Mouse (Mus musculus) intestine, embryonic 16.5 days (tissue): Measurements from ENCODE around the gene Ttc24. TPM values are rescaled to one million over a fixed set of nuclear protein-coding genes. Genes with fewer than 3 reads are reported as not detected.

ENCODE experiments used
- ATAC-seq: fragments of 200-750 bp; cut with Nextera tagmentation; 2 replicates; pipeline ENCODE4 v1.8.0; 2017; ENCODE audit warnings: moderate TSS enrichment, moderate library complexity
- H3K27ac ChIP-seq: fragments of 300-500 bp; sonication (generic); 2 replicates; pipeline ENCODE4 v1.5.1; 2014; ENCODE audit warnings: mild to moderate bottlenecking, low read length
- H3K27me3 ChIP-seq: fragments of 300-500 bp; sonication (generic); replicated peaks from 2 replicates; pipeline ENCODE4 v1.6.1; 2014; ENCODE audit warnings: low read length, control low read depth, mixed read lengths; ENCODE audit not compliant: control insufficient read depth, insufficient read depth
- H3K36me3 ChIP-seq: fragments of 300-500 bp; sonication (generic); 2 replicates; pipeline ENCODE4 v1.6.1; 2014; ENCODE audit warnings: low read length, control low read depth; ENCODE audit not compliant: control insufficient read depth, insufficient read depth
- H3K4me1 ChIP-seq: fragments of 300-500 bp; sonication (generic); 2 replicates; pipeline ENCODE4 v1.6.1; 2014; ENCODE audit warnings: low read length, control low read depth, mixed read lengths; ENCODE audit not compliant: control insufficient read depth, insufficient read depth
- H3K4me2 ChIP-seq: fragments of 300-500 bp; sonication (generic); 2 replicates; pipeline ENCODE4 v1.6.1; 2014; ENCODE audit warnings: low read depth, low read length, control low read depth
- H3K4me3 ChIP-seq: fragments of 300-500 bp; sonication (generic); 2 replicates; pipeline ENCODE4 v1.5.1; 2014; ENCODE audit warnings: mild to moderate bottlenecking, low read length
- H3K9ac ChIP-seq: fragments of 300-500 bp; sonication (generic); 2 replicates; pipeline ENCODE4 v1.6.1; 2014; ENCODE audit warnings: low read depth, low read length
- H3K9me3 ChIP-seq: fragments of 300-500 bp; sonication (generic); 2 replicates; pipeline ENCODE4 v1.6.1; 2016; ENCODE audit warnings: low read length, control low read depth; ENCODE audit not compliant: control insufficient read depth
- WGBS: fragments of 180-500 bp; shearing (Covaris S2); extraction: QIAGEN DNeasy Blood & Tissue Kit; methylation state at CpG from one replicate; pipeline ENCODE4 v1.1.7; 2014; 5-methylcytosine and 5-hydroxymethylcytosine counted together
- polyA plus RNA-seq: library from polyadenylated mRNA; unstranded; fragments of >200 nt; fragmentation: Nextera tagmentation; extraction: Ambion mirVana; gene quantifications from 2 replicates; pipeline ENCODE4 v1.2.1, GENCODE M21; 2015

The Ttc24 gene
- polyA plus RNA-seq, 1 experiment from 2014 or later, result not detected

DNA sequence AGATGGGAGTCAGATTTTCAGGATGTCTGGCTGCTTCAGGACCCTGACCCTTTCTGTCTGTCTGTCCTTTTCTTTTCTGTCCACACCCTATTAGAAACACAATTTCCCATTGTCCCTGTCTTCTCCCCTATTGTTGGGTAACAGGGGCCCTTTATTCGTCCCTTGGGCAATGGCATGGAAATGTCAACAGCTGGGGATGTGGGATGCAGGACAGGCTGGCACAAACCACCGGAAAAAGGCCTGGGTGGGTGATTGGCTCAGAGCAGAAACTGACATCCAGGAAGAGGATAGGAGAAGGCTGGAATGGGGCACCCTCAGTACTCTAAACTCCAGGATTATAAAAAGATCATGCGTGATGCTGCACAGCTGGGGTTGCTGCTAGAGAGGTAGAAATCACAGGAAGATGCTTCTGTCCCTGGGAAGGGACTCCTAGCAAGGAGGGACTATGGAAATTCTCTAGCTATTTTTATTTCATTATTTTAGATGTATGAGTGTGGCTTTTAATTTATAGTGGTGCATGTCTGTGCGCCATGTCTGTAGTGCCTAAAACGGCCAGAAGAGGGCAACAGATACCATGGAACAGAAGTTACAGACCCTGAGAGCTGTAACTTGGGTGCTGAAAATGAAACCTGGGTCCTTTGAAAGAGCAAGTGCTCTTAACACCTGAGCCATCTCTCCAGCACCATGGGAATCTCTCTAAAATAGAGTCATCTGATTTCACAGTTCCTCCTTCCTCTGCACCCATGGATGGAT is 50.5 kb downstream of the Ttc24 start, which contains the start of gene Hapln2:
Gene Hapln2, minus strand, starts transcription at position 150 of the 753 bp plus-strand sequence.
- Histone ChIP-seq H3K4me3 (no peak within 1 kb of the TSS), H3K36me3 (no peaks in the 10 kb centered on the region), H3K9me3 (peaks cover 5% of the 10 kb centered on the region; the same call in 1 of the 2 replicates), H3K9ac (no peak within 1 kb of the TSS), H3K27me3 (peaks cover 59% of the 10 kb centered on the region), H3K4me1 (peaks cover 11% of the 10 kb centered on the region), H3K27ac (no peak within 1 kb of the TSS), H3K4me2 (no peak within 1 kb of the TSS)
- WGBS, result 53% methylated on average over 5 of the region's 5 CpGs
- ATAC-seq, result no peak

DNA sequence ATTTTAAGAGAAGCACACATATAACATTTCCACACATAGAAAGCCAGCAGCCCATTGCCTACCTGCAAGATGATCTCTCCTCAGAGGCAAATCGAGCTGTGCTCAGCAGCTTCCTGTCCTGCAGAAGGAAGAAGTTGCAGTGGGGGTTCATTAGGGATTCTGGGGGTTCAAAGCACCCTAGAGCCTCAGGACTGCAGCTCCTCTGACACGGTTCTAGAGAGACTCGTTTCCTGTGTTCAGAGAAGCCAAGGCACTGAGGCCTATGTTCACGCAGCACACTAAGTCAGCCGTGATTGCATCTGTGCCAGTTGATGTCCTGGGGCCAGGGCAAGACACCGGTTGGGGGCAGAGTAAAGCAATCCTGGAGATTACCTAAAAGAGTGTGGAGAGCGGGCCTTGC is 51.3 kb downstream of the Ttc24 start:
- peaks cover 59% of the 10 kb centered on the region for H3K27me3 ChIP-seq
- H3K27ac ChIP-seq, result no peak overlapping the region
- ATAC-seq, result no peak
- no peak overlapping the region for H3K9ac ChIP-seq
- no peak overlapping the region for H3K4me3 ChIP-seq
- WGBS, result 64% methylated on average over 7 of the region's 7 CpGs
- H3K4me2 ChIP-seq, result no peak overlapping the region
- peaks cover 14% of the 10 kb centered on the region for H3K4me1 ChIP-seq
- H3K36me3 ChIP-seq, result no peaks in the 10 kb centered on the region
- H3K9me3 ChIP-seq, result peaks cover 5% of the 10 kb centered on the region; the same call in 1 of the 2 replicates

DNA sequence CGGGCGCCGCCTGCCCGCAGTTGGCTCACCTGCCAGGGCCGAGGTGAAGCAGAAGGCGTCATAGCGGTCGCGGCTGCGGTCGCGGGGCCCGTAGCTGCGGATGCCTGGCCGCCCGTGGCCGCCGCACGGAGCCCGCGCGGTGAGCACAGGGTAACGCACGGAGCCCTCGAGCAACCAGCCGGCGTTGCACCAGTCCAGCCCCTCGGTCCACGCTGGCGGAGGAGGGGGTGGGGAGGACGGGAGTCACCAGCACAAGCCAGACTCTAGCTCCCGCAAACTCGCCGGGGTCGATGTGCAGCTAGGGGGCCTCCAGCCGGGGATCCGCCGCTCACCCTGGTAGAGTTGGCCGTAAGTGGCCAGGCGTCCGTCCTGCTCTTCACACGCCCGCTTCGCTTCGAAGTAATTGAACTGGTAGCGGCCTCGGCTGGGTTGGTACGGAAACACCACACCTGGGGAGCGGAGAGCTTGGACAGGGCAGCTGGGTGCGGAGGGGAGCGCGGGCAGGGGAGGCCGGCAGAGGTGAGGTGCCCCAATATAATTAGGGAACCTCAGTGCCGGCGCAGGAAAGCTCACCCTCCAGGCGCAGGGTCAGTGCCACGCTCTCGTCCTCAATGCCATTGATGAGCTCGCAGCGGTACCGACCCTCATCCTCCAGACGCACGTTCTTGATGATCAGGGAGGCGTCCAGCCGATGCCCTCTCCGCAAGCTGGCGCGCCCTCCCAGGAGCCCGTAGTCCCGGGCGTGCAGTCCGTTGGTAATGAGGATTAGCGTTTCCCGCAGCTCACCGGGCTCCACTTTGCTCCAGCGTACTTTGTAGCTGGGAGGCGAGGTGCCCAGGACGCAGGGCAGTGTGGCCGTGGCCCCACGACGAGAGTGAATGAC is 54.7 kb downstream of the Ttc24 start:
- ATAC-seq, result peak; percentile 66; the same call in 1 of the 2 replicates
- Histone ChIP-seq H3K4me3 (peak overlapping the region; percentile 69), H3K27ac (no peak overlapping the region), H3K36me3 (no peaks in the 10 kb centered on the region), H3K9ac (peak overlapping the region; percentile 56), H3K27me3 (peaks cover 49% of the 10 kb centered on the region), H3K9me3 (peaks cover 5% of the 10 kb centered on the region; the same call in 1 of the 2 replicates), H3K4me2 (peak overlapping the region; percentile 100), H3K4me1 (peaks cover 14% of the 10 kb centered on the region)
- under 1% methylated on average over 81 of the region's 81 CpGs for WGBS

DNA sequence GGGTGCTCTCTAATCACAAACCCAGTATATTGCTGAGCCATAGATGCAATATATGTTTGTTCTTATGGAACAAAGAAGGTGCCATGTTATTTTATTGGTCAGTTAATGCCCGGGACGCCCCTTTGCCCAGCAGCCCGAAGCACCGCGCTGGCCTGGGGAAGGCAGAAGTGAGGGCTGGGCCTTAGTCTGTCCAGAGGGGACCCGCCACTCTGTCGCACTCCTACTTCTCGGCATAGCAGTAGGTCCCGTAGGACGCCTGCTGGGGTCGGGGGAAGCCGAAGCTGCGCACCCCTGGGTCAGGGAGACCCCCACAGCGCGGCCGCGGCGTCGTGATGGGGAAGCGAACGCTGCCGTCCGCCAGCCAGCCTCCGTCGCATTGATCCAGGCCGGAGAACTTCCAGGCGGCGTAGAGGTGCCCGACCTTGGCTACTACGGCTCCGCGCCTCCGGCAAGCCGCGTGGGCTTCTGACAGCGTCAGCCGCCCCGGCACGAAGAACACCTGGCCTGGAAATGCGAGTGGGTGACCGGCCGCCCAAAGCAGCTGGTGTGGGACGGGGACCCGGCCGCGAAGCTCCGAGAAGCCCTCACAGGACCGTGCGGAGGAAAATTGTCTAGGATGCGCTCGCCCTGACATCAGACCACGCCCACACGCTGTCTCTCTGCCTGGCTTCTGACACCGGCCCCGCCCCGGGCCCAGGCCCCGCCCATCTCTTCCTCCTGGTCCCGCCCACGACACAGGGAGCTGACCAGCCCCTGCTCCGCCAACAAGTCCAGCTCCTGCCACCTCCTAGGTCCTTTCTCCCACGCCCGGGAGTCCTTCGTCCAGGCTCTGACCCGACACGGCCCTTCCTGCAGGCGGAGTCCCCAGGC is 55.5 kb downstream of the Ttc24 start:
- H3K27ac ChIP-seq, result no peak overlapping the region
- peaks cover 14% of the 10 kb centered on the region for H3K4me1 ChIP-seq
- 1% methylated on average over 66 of the region's 66 CpGs for WGBS
- no peaks in the 10 kb centered on the region for H3K36me3 ChIP-seq
- H3K4me2 ChIP-seq, result peak overlapping the region; percentile 100
- H3K27me3 ChIP-seq, result peaks cover 52% of the 10 kb centered on the region
- peak; percentile 96 for ATAC-seq
- no peaks in the 10 kb centered on the region for H3K9me3 ChIP-seq
- H3K9ac ChIP-seq, result peak overlapping the region; percentile 56
- H3K4me3 ChIP-seq, result peak overlapping the region; percentile 69

Other genes starting within 250 kb of the Ttc24 start
- gene Sh2d2a, start 231.5 kb downstream of the Ttc24 start, polyA plus RNA-seq, result 0.36 and 0.37 TPM in 2 replicates
- gene Prcc, start 192.7 kb downstream of the Ttc24 start, polyA plus RNA-seq, result 9.8 and 10.7 TPM in 2 replicates
- gene Hdgf, start 172.0 kb downstream of the Ttc24 start, polyA plus RNA-seq, result 75.5 and 76.0 TPM in 2 replicates
- gene Mrpl24, start 158.8 kb downstream of the Ttc24 start, polyA plus RNA-seq, result 78.7 and 80.6 TPM in 2 replicates
- 37.2 and 39.8 TPM in 2 replicates for gene Isg20l2, start 148.0 kb downstream of the Ttc24 start, polyA plus RNA-seq
- gene Rrnad1, start 147.6 kb downstream of the Ttc24 start, polyA plus RNA-seq, result 14.2 and 14.3 TPM in 2 replicates
- 3.8 TPM in 2 replicates for gene Crabp2, start 129.6 kb downstream of the Ttc24 start, polyA plus RNA-seq
- 9.4 and 10.3 TPM in 2 replicates for gene Nes, start 107.2 kb downstream of the Ttc24 start, polyA plus RNA-seq
- 0.18 and 0.67 TPM in 2 replicates for gene Bcan, start 78.1 kb downstream of the Ttc24 start, polyA plus RNA-seq
- not detected in 2 replicates for gene Hapln2, start 50.7 kb downstream of the Ttc24 start, polyA plus RNA-seq
- gene Gpatch4, start 35.2 kb downstream of the Ttc24 start, polyA plus RNA-seq, result 30.4 and 38.3 TPM in 2 replicates
- 170 and 178 TPM in 2 replicates for gene Naxe, start 19.8 kb downstream of the Ttc24 start, polyA plus RNA-seq
- 14.3 and 14.5 TPM in 2 replicates for gene Iqgap3, start 3.7 kb upstream of the Ttc24 start, polyA plus RNA-seq
- gene Mef2d, start 64.1 kb upstream of the Ttc24 start, polyA plus RNA-seq, result 13.7 and 23.2 TPM in 2 replicates
- gene Rhbg, start 176.4 kb upstream of the Ttc24 start, polyA plus RNA-seq, result 0.69 and 1.3 TPM in 2 replicates
- 0.81 TPM in 1 of 2 replicates, not detected in the other for gene Gm38392, start 208.9 kb upstream of the Ttc24 start, polyA plus RNA-seq
- 9.7 and 10.8 TPM in 2 replicates for gene Tsacc, start 218.7 kb upstream of the Ttc24 start, polyA plus RNA-seq
- 470 and 510 TPM in 2 replicates for gene Cct3, start 218.8 kb upstream of the Ttc24 start, polyA plus RNA-seq
- gene Glmp, start 246.7 kb upstream of the Ttc24 start, polyA plus RNA-seq, result 365 and 416 TPM in 2 replicates